Mouse (Mus musculus) layer of hippocampus, adult 6 months (tissue): ENCODE data around the gene Armcx5. TPM values are rescaled to one million over a fixed set of nuclear protein-coding genes. Genes with fewer than 3 reads are reported as not detected.

Source experiments
- long read RNA-seq, 2 experiments: library from polyadenylated mRNA; unstranded; transcript quantifications; one replicate each; pipeline ENCODE4 v2.0.0; 2019 to 2020
- microRNA-seq: library from miRNA; unstranded; fragments of <30 nt; microRNA quantifications from one replicate; pipeline ENCODE4 v1.2.0, GENCODE M21; 2020
- polyA plus RNA-seq: library from polyadenylated mRNA; unstranded; fragments of <200 nt; fragmentation: Nextera tagmentation; gene quantifications from 2 replicates; pipeline ENCODE4 v1.2.3, GENCODE M21; 2021

The Armcx5 gene
- 15.8 and 19.0 TPM in 2 replicates for polyA plus RNA-seq
- long read RNA-seq, experiment 1, transcript Armcx5-201 (4 exons, 2,779 nt) = major isoform, 10 of 19 reads
- long read RNA-seq, experiment 1, partial matches to known transcripts = 3 of 19 reads
- long read RNA-seq, experiment 1, other reads (novel, unspliced or antisense) = 6 of 19 reads
- long read RNA-seq, experiment 2, transcript Armcx5-202 (2 exons, 2,329 nt) = minor isoform, 5 of 50 reads
- long read RNA-seq, experiment 2, transcript Armcx5-201 (4 exons, 2,779 nt) = major isoform, 23 of 50 reads
- long read RNA-seq, experiment 2, partial matches to known transcripts = 0 of 50 reads
- long read RNA-seq, experiment 2, other reads (novel, unspliced or antisense) = 22 of 50 reads

GRCm38 (mm10) chrX:135742304-135743055 lies at the start of gene Armcx5, which contains the start of gene Gprasp1:
Gene Armcx5, plus strand, starts transcription at chrX:135742733.
Gene Gprasp1, plus strand, starts transcription at chrX:135742733.

GRCm38 (mm10) chrX:135693633-135694032 lies 48.9 kb upstream of the Armcx5 start, which contains the start of gene Tcp11x2:
Gene Tcp11x2, minus strand, starts transcription at chrX:135693790.

GRCm38 (mm10) chrX:135725161-135725560 lies 17.4 kb upstream of the Armcx5 start, which contains the start of gene Tmsb15a:
Gene Tmsb15a, minus strand, starts transcription at chrX:135725261.

Small RNA genes within 50 kb of the gene (microRNA-seq; reads per million reads assigned to microRNA genes)
- gene Mir1970 = not detected
- gene Mir7646 = not detected

Other genes with a start within 250 kb of the Armcx5 start
- gene AV320801, start 248.1 kb upstream of the Armcx5 start, polyA plus RNA-seq = not detected in 2 replicates
- not detected in 2 replicates for gene Nxf7, start 144.0 kb upstream of the Armcx5 start, polyA plus RNA-seq
- gene Prame, start 115.0 kb upstream of the Armcx5 start, polyA plus RNA-seq = not detected in 2 replicates
- not detected in 2 replicates for gene Tcp11x2, start 48.9 kb upstream of the Armcx5 start, polyA plus RNA-seq
- gene Tmsb15a, start 17.5 kb upstream of the Armcx5 start, polyA plus RNA-seq = not detected in 2 replicates
- gene Gprasp1, start within 50 bp of the Armcx5 start, polyA plus RNA-seq = 57.1 and 66.4 TPM in 2 replicates
- 36.4 and 36.9 TPM in 2 replicates for gene Bhlhb9, start 54.9 kb downstream of the Armcx5 start, polyA plus RNA-seq
- gene Gprasp2, start 96.3 kb downstream of the Armcx5 start, polyA plus RNA-seq = 45.4 and 55.5 TPM in 2 replicates